Mouse (Mus musculus) hindbrain, embryonic 16.5 days (tissue): Measurements from ENCODE around the gene Itpr1. TPM values are rescaled to one million over a fixed set of nuclear protein-coding genes. Genes with fewer than 3 reads are reported as not detected.

Experiments
- ATAC-seq: fragments of 200-750 bp; cut with Nextera tagmentation; 2 replicates; pipeline ENCODE4 v1.8.0; 2017; ENCODE audit warnings: moderate TSS enrichment, moderate library complexity
- H3K27ac ChIP-seq: fragments of 300-500 bp; sonication (generic); 2 replicates; pipeline ENCODE4 v1.5.1; 2014; ENCODE audit warnings: low read depth, mild to moderate bottlenecking, control low read depth, low read length, moderate library complexity
- H3K27me3 ChIP-seq: fragments of 300-500 bp; sonication (generic); replicated peaks from 2 replicates; pipeline ENCODE4 v1.6.1; 2014; ENCODE audit warnings: low read length; ENCODE audit not compliant: control insufficient read depth, insufficient read depth
- H3K36me3 ChIP-seq: fragments of 300-500 bp; sonication (generic); 2 replicates; pipeline ENCODE4 v1.6.1; 2014; ENCODE audit warnings: mild to moderate bottlenecking, low read length, moderate library complexity, mixed read lengths; ENCODE audit not compliant: control insufficient read depth, insufficient read depth
- H3K4me1 ChIP-seq: fragments of 300-500 bp; sonication (generic); 2 replicates; pipeline ENCODE4 v1.6.1; 2014; ENCODE audit warnings: low read depth, low read length; ENCODE audit not compliant: control insufficient read depth, insufficient read depth
- H3K4me2 ChIP-seq: fragments of 300-500 bp; sonication (generic); 2 replicates; pipeline ENCODE4 v1.6.1; 2014; ENCODE audit warnings: mild to moderate bottlenecking, low read length, control low read depth, moderate library complexity
- H3K4me3 ChIP-seq: fragments of 300-500 bp; sonication (generic); 2 replicates; pipeline ENCODE4 v1.5.1; 2014; ENCODE audit warnings: mild to moderate bottlenecking, low read length, control low read depth, moderate library complexity
- H3K9ac ChIP-seq: fragments of 300-500 bp; sonication (generic); 2 replicates; pipeline ENCODE4 v1.6.1; 2014; ENCODE audit warnings: low read depth, mild to moderate bottlenecking, control low read depth, low read length, moderate library complexity
- H3K9me3 ChIP-seq: fragments of 300-500 bp; sonication (generic); 2 replicates; pipeline ENCODE4 v1.6.1; 2014; ENCODE audit warnings: mild to moderate bottlenecking, low read length, moderate library complexity; ENCODE audit not compliant: control insufficient read depth
- WGBS: fragments of 180-500 bp; shearing (Covaris S2); extraction: QIAGEN DNeasy Blood & Tissue Kit; methylation state at CpG from one replicate; pipeline ENCODE4 v1.1.7; 2014; 5-methylcytosine and 5-hydroxymethylcytosine counted together
- polyA plus RNA-seq: library from polyadenylated mRNA; unstranded; fragments of >200 nt; fragmentation: Nextera tagmentation; extraction: Ambion mirVana; gene quantifications from 2 replicates; pipeline ENCODE4 v1.2.1, GENCODE M21; 2015

The Itpr1 gene
- polyA plus RNA-seq, 1 experiment from 2014 or later: 5.6 TPM

- no peak for ATAC-seq
- H3K36me3 ChIP-seq: no peaks in the 10 kb centered on the region
- no peak overlapping the region for H3K4me2 ChIP-seq
- no peak overlapping the region for H3K9ac ChIP-seq
- no peaks in the 10 kb centered on the region for H3K27me3 ChIP-seq
- peaks cover 3% of the 10 kb centered on the region; the same call in 1 of the 2 replicates for H3K4me1 ChIP-seq
- H3K4me3 ChIP-seq: no peak overlapping the region
- WGBS: 90% methylated on average over 5 of the region's 5 CpGs
- no peaks in the 10 kb centered on the region for H3K9me3 ChIP-seq
- H3K27ac ChIP-seq: no peak overlapping the region
Observed at GRCm38 (mm10) chr6:108534139-108534538, 321.2 kb downstream of the Itpr1 start.

GRCm38 (mm10) chr6:108534596-108534995 lies 321.7 kb downstream of the Itpr1 start:
- H3K4me2 ChIP-seq: no peak overlapping the region
- no peak overlapping the region for H3K9ac ChIP-seq
- 91% methylated on average over 6 of the region's 6 CpGs for WGBS
- H3K4me1 ChIP-seq: peaks cover 3% of the 10 kb centered on the region; the same call in 1 of the 2 replicates
- no peak overlapping the region for H3K4me3 ChIP-seq
- no peaks in the 10 kb centered on the region for H3K27me3 ChIP-seq
- H3K36me3 ChIP-seq: no peaks in the 10 kb centered on the region
- no peak for ATAC-seq
- no peak overlapping the region for H3K27ac ChIP-seq
- no peaks in the 10 kb centered on the region for H3K9me3 ChIP-seq

DNA sequence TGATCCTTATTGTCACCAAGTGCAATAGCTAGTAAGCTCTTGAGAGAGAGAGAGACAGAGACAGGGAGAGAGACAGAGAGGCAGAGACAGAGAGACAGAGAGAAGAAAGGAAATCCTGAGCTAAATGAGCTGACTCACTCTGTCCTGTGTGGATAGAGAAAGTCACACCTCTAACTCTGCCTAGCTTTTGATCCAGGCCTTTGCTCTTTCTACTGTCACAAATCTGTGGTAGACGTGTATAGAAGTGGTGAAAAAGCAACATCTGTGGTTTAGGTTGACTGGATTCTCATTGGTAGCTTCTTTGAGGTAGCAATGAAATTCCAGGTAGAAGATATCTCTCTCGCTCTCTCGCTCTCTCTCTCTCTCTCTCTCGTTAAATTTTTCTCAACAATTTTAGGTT lies 322.4 kb downstream of the Itpr1 start:
- H3K4me3 ChIP-seq: no peak overlapping the region
- H3K4me1 ChIP-seq: peaks cover 3% of the 10 kb centered on the region; the same call in 1 of the 2 replicates
- no peak for ATAC-seq
- 89% methylated on average over 4 of the region's 4 CpGs for WGBS
- H3K4me2 ChIP-seq: no peak overlapping the region
- H3K9ac ChIP-seq: no peak overlapping the region
- no peaks in the 10 kb centered on the region for H3K9me3 ChIP-seq
- no peak overlapping the region for H3K27ac ChIP-seq
- no peaks in the 10 kb centered on the region for H3K36me3 ChIP-seq
- no peaks in the 10 kb centered on the region for H3K27me3 ChIP-seq

GRCm38 (mm10) chr6:108536546-108537317 lies 323.8 kb downstream of the Itpr1 start:
- no peaks in the 10 kb centered on the region for H3K4me1 ChIP-seq
- WGBS: 89% methylated on average over 8 of the region's 8 CpGs
- H3K9ac ChIP-seq: no peak overlapping the region
- H3K4me3 ChIP-seq: no peak overlapping the region
- no peak overlapping the region for H3K27ac ChIP-seq
- H3K27me3 ChIP-seq: no peaks in the 10 kb centered on the region
- no peaks in the 10 kb centered on the region for H3K36me3 ChIP-seq
- H3K9me3 ChIP-seq: no peaks in the 10 kb centered on the region
- H3K4me2 ChIP-seq: no peak overlapping the region
- no peak for ATAC-seq

GRCm38 (mm10) chr6:108538406-108538805 lies 325.5 kb downstream of the Itpr1 start:
- no peak overlapping the region for H3K4me3 ChIP-seq
- no peaks in the 10 kb centered on the region for H3K9me3 ChIP-seq
- H3K9ac ChIP-seq: no peak overlapping the region
- 91% methylated on average over 4 of the region's 4 CpGs for WGBS
- ATAC-seq: no peak
- no peaks in the 10 kb centered on the region for H3K4me1 ChIP-seq
- H3K27me3 ChIP-seq: no peaks in the 10 kb centered on the region
- H3K27ac ChIP-seq: no peak overlapping the region
- H3K4me2 ChIP-seq: no peak overlapping the region
- H3K36me3 ChIP-seq: no peaks in the 10 kb centered on the region

DNA sequence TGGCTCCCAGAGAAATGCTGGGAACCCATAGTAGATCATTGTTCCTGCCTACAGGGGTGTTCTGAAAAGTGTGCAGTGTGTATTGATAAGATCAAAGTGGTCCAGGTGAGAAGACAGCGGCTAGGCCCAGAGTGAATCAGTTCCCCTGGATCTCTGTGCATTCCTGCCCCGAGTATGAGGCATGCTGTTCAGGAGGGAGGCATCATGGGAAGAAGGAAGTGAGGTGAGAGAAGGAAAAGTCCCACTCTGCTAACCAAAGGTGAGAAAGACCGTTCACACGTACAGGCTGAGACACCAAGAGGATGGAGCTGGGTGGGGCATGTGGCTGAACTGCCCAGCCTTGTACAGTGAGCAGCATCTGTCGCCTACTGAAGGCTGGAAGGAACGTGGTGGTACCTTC lies 327.5 kb downstream of the Itpr1 start:
- Histone ChIP-seq H3K9ac (no peak overlapping the region), H3K4me3 (no peak overlapping the region), H3K9me3 (no peaks in the 10 kb centered on the region), H3K27me3 (no peaks in the 10 kb centered on the region), H3K36me3 (no peaks in the 10 kb centered on the region), H3K27ac (no peak overlapping the region), H3K4me1 (no peaks in the 10 kb centered on the region), H3K4me2 (no peak overlapping the region)
- 95% methylated on average over 6 of the region's 6 CpGs for WGBS
- no peak for ATAC-seq

- WGBS: 74% methylated on average over 7 of the region's 7 CpGs
Observed at GRCm38 (mm10) chr6:108544917-108545316, 332.0 kb downstream of the Itpr1 start.

GRCm38 (mm10) chr6:108545464-108545863 lies 332.6 kb downstream of the Itpr1 start:
- H3K9ac ChIP-seq: no peak overlapping the region
- H3K4me3 ChIP-seq: no peak overlapping the region
- H3K36me3 ChIP-seq: no peaks in the 10 kb centered on the region
- no peaks in the 10 kb centered on the region for H3K4me1 ChIP-seq
- H3K27ac ChIP-seq: no peak overlapping the region
- ATAC-seq: no peak
- no peaks in the 10 kb centered on the region for H3K9me3 ChIP-seq
- H3K27me3 ChIP-seq: no peaks in the 10 kb centered on the region
- no peak overlapping the region for H3K4me2 ChIP-seq
- 69% methylated on average over 5 of the region's 5 CpGs for WGBS

More at GRCm38 (mm10) chr6:108544917-108545316, 332.0 kb downstream of the Itpr1 start:
- Histone ChIP-seq H3K27ac (no peak overlapping the region), H3K4me2 (no peak overlapping the region), H3K4me3 (no peak overlapping the region), H3K36me3 (no peaks in the 10 kb centered on the region), H3K4me1 (no peaks in the 10 kb centered on the region), H3K9ac (no peak overlapping the region), H3K27me3 (no peaks in the 10 kb centered on the region), H3K9me3 (no peaks in the 10 kb centered on the region)
- ATAC-seq: no peak

DNA sequence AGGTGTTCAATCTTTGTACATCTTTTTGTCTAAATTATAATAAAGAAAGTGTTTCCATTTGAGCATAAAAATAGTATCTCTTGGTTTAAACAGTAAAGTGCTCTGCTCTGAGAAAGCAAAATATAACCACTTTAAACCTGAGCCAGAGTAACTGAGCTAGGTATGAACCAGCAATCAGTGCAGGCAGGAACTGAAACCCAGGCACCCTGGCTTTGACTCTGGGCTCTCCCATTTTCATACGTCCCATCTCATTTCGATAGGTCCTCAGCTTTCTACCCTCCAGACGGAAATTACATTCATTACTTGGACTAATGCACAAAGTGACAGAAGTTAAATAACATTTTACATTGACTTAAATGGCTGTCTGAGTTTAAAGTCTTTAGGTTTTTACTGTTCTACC lies 335.5 kb downstream of the Itpr1 start:
- no peak overlapping the region for H3K9ac ChIP-seq
- H3K9me3 ChIP-seq: no peaks in the 10 kb centered on the region
- no peaks in the 10 kb centered on the region for H3K27me3 ChIP-seq
- no peak overlapping the region for H3K27ac ChIP-seq
- H3K4me1 ChIP-seq: no peaks in the 10 kb centered on the region
- no peaks in the 10 kb centered on the region for H3K36me3 ChIP-seq
- H3K4me2 ChIP-seq: no peak overlapping the region
- H3K4me3 ChIP-seq: no peak overlapping the region
- 93% methylated on average over 3 of the region's 3 CpGs for WGBS
- no peak for ATAC-seq
